Mouse (Mus musculus): ENCODE data around the gene Kcnk13.

DNA sequence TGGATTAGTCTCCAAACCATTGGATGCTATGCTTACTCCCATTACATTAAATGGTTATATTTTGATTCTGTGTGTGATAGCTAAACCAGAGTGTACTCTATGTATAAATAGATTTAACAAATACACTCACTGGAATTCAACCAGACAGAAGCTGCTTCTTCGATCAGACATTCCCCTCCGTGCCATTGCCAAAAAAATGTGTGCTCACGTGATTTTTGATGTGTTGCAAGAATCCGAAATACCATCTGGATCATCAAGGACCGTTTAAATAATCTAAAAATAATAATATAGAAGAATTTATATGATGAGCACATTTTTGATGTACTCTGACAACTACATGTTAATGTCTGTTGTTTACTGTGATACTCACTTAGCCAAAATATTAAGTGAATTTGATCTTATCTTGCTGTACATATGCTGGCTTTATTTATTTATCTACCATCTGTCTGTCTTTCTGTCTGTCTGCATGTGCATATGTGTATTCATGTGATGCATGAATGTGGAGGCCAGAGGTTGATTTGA lies 74.5 kb downstream of the Kcnk13 start:
- no peak for TF ChIP-seq POLR2A (IDR thresholded peaks at IDR 0.05; ENCODE audit: borderline replicate concordance, extremely low read depth, insufficient read depth, insufficient read length, poor library complexity, severe bottlenecking)
- no peak for TF ChIP-seq CTCF (IDR thresholded peaks at IDR 0.05; ENCODE audit: borderline replicate concordance, extremely low read depth, insufficient read depth, insufficient read length)
